Mouse (Mus musculus) stomach, embryonic 14.5 days (tissue): ENCODE measurements around the gene Mcm2. TPM values are rescaled to one million over a fixed set of nuclear protein-coding genes. Genes with fewer than 3 reads are reported as not detected.

Experiments
- ATAC-seq: fragments of 200-750 bp; cut with Nextera tagmentation; 2 replicates; pipeline ENCODE4 v1.8.0; 2017; ENCODE audit warnings: low read depth, moderate TSS enrichment; ENCODE audit not compliant: insufficient number of reproducible peaks, insufficient read depth, low FRiP score
- H3K27ac ChIP-seq: fragments of 300-500 bp; sonication (generic); 2 replicates; pipeline ENCODE4 v1.5.1; 2014; ENCODE audit warnings: mild to moderate bottlenecking, low read length, moderate library complexity, mixed read lengths
- H3K27me3 ChIP-seq: fragments of 300-500 bp; sonication (generic); 2 replicates; pipeline ENCODE4 v1.6.1; 2014; ENCODE audit warnings: low read length, control low read depth, mixed read lengths; ENCODE audit not compliant: control insufficient read depth, insufficient read depth
- H3K36me3 ChIP-seq: fragments of 300-500 bp; sonication (generic); 2 replicates; pipeline ENCODE4 v1.6.1; 2014; ENCODE audit warnings: mild to moderate bottlenecking, control low read depth, low read length, moderate library complexity, mixed read lengths; ENCODE audit not compliant: control insufficient read depth, insufficient read depth
- H3K4me1 ChIP-seq: fragments of 300-500 bp; sonication (generic); 2 replicates; pipeline ENCODE4 v1.6.1; 2014; ENCODE audit warnings: low read length, control low read depth, mixed read lengths; ENCODE audit not compliant: control insufficient read depth, insufficient read depth
- H3K4me2 ChIP-seq: fragments of 300-500 bp; sonication (generic); replicated peaks from 2 replicates; pipeline ENCODE4 v1.6.1; 2014; ENCODE audit warnings: low read depth, low read length, control low read depth
- H3K4me3 ChIP-seq: fragments of 300-500 bp; sonication (generic); 2 replicates; pipeline ENCODE4 v1.5.1; 2014; ENCODE audit warnings: low read depth, low read length, control low read depth
- H3K9ac ChIP-seq: fragments of 300-500 bp; sonication (generic); replicated peaks from 2 replicates; pipeline ENCODE4 v1.6.1; 2014; ENCODE audit warnings: low read depth, mild to moderate bottlenecking, control low read depth, low read length, moderate library complexity, mixed read lengths
- H3K9me3 ChIP-seq: fragments of 300-500 bp; sonication (generic); 2 replicates; pipeline ENCODE4 v1.6.1; 2016; ENCODE audit warnings: low read depth, low read length, control low read depth; ENCODE audit not compliant: control insufficient read depth
- WGBS: fragments of 180-500 bp; shearing (Covaris S2); extraction: QIAGEN DNeasy Blood & Tissue Kit; methylation state at CpG from one replicate; pipeline ENCODE4 v1.1.7; 2014; 5-methylcytosine and 5-hydroxymethylcytosine counted together
- polyA plus RNA-seq: library from polyadenylated mRNA; unstranded; fragments of >200 nt; fragmentation: Nextera tagmentation; extraction: Ambion mirVana; gene quantifications from 2 replicates; pipeline ENCODE4 v1.2.1, GENCODE M21; 2014

The Mcm2 gene
- polyA plus RNA-seq, 1 experiment from 2014 or later: 114 TPM

GRCm38 (mm10) chr6:88893559-88893958 is 5.0 kb downstream of the Mcm2 start:
- peaks cover 10% of the 10 kb centered on the region; the same call in 1 of the 2 replicates for H3K4me1 ChIP-seq
- no peak overlapping the region for H3K4me3 ChIP-seq
- 58% methylated on average over 5 of the region's 5 CpGs for WGBS
- no peak overlapping the region for H3K27ac ChIP-seq
- H3K27me3 ChIP-seq: no peaks in the 10 kb centered on the region
- ATAC-seq: no peak
- no peak overlapping the region for H3K4me2 ChIP-seq
- peaks cover 71% of the 10 kb centered on the region for H3K36me3 ChIP-seq
- no peaks in the 10 kb centered on the region for H3K9me3 ChIP-seq
- no peak overlapping the region for H3K9ac ChIP-seq

GRCm38 (mm10) chr6:88890832-88891231 is 7.7 kb downstream of the Mcm2 start:
- ATAC-seq: no peak
- Histone ChIP-seq H3K4me3 (no peak overlapping the region), H3K27ac (no peak overlapping the region), H3K9ac (no peak overlapping the region), H3K9me3 (no peaks in the 10 kb centered on the region), H3K36me3 (peaks cover 88% of the 10 kb centered on the region), H3K4me2 (no peak overlapping the region), H3K27me3 (no peaks in the 10 kb centered on the region), H3K4me1 (no peaks in the 10 kb centered on the region)
- WGBS: 87% methylated on average over 7 of the region's 7 CpGs

- H3K36me3 ChIP-seq: peaks cover 90% of the 10 kb centered on the region
- no peak overlapping the region for H3K4me2 ChIP-seq
- no peak overlapping the region for H3K27ac ChIP-seq
- no peak overlapping the region for H3K9ac ChIP-seq
- no peak for ATAC-seq
- H3K4me3 ChIP-seq: no peak overlapping the region
- no peaks in the 10 kb centered on the region for H3K9me3 ChIP-seq
- WGBS: 86% methylated on average over 13 of the region's 13 CpGs
- no peaks in the 10 kb centered on the region for H3K4me1 ChIP-seq
- no peaks in the 10 kb centered on the region for H3K27me3 ChIP-seq
Observed at GRCm38 (mm10) chr6:88889410-88890042, 9.1 kb downstream of the Mcm2 start.

GRCm38 (mm10) chr6:88886417-88886967 is 12.1 kb downstream of the Mcm2 start:
- Histone ChIP-seq H3K27ac (no peak overlapping the region), H3K36me3 (peaks cover 94% of the 10 kb centered on the region), H3K4me3 (no peak overlapping the region), H3K4me1 (no peaks in the 10 kb centered on the region), H3K9me3 (no peaks in the 10 kb centered on the region), H3K27me3 (no peaks in the 10 kb centered on the region), H3K4me2 (no peak overlapping the region), H3K9ac (no peak overlapping the region)
- no peak for ATAC-seq
- 85% methylated on average over 2 of the region's 2 CpGs for whole genome bisulfite sequencing

- H3K36me3 ChIP-seq: peaks cover 87% of the 10 kb centered on the region
Observed at GRCm38 (mm10) chr6:88885644-88886416, 12.8 kb downstream of the Mcm2 start.

GRCm38 (mm10) chr6:88884690-88885089 is 13.9 kb downstream of the Mcm2 start:
- Histone ChIP-seq H3K27me3 (no peaks in the 10 kb centered on the region), H3K4me3 (no peak overlapping the region), H3K27ac (no peak overlapping the region), H3K9ac (no peak overlapping the region), H3K36me3 (peaks cover 76% of the 10 kb centered on the region), H3K4me1 (no peaks in the 10 kb centered on the region), H3K9me3 (no peaks in the 10 kb centered on the region), H3K4me2 (no peak overlapping the region)
- WGBS: 96% methylated on average over 17 of the region's 17 CpGs
- ATAC-seq: no peak

More at GRCm38 (mm10) chr6:88885644-88886416, 12.8 kb downstream of the Mcm2 start:
- Histone ChIP-seq H3K27ac (no peak overlapping the region), H3K4me2 (no peak overlapping the region), H3K4me3 (no peak overlapping the region), H3K9me3 (no peaks in the 10 kb centered on the region), H3K4me1 (no peaks in the 10 kb centered on the region), H3K27me3 (no peaks in the 10 kb centered on the region), H3K9ac (no peak overlapping the region)
- no peak for ATAC-seq
- 92% methylated on average over 12 of the region's 12 CpGs for WGBS

GRCm38 (mm10) chr6:88884195-88884594 is 14.4 kb downstream of the Mcm2 start:
- WGBS: 89% methylated on average over 10 of the region's 10 CpGs
- Histone ChIP-seq H3K36me3 (peaks cover 71% of the 10 kb centered on the region), H3K4me3 (no peak overlapping the region), H3K4me2 (no peak overlapping the region), H3K27ac (no peak overlapping the region), H3K9ac (no peak overlapping the region), H3K27me3 (no peaks in the 10 kb centered on the region), H3K9me3 (no peaks in the 10 kb centered on the region), H3K4me1 (no peaks in the 10 kb centered on the region)
- ATAC-seq: no peak

GRCm38 (mm10) chr6:88881334-88881733 is 17.2 kb downstream of the Mcm2 start:
- Histone ChIP-seq H3K27me3 (no peaks in the 10 kb centered on the region), H3K9me3 (no peaks in the 10 kb centered on the region), H3K4me2 (no peak overlapping the region), H3K9ac (no peak overlapping the region), H3K4me1 (no peaks in the 10 kb centered on the region), H3K36me3 (peaks cover 45% of the 10 kb centered on the region), H3K27ac (no peak overlapping the region), H3K4me3 (no peak overlapping the region)
- ATAC-seq: no peak
- WGBS: 85% methylated on average over 7 of the region's 7 CpGs
